10 mouse cellular contexts compared by ENCODE assay signal in genomic region chr8:3645804-3646203, GRCm38 (mm10). TPM values are rescaled to one million over a fixed set of nuclear protein-coding genes. Genes with fewer than 3 reads are reported as not detected.
DNase-seq lines count a peak whose midpoint lies in the region; ATAC-seq and TF ChIP-seq lines count a peak whose summit lies in the region.
"Had no signal": no experiment of that assay in that cellular context is flagged by ENCODE, and none has a peak within 500 bp of the region (broad histone marks: within the 10 kb centered on the region; RNA-seq: fewer than 3 reads in every experiment).

No protein-coding gene starts in this region.

- peak; percentile 26 for DNase-seq in layer of hippocampus, adult 11-12 months (ENCODE audit: low spot score)
- no peak for DNase-seq in layer of hippocampus, postnatal 14 days (ENCODE audit: low spot score in 2 of 2)
- peak; percentile 84 for DNase-seq in MEL (ENCODE audit: low read depth, low spot score)
- DNase-seq in embryo, embryonic 10.5 days (ENCODE audit: low spot score): peak; percentile 8
- DNase-seq in kidney, postnatal 4 days: peak; percentile 61 to 76
- peak; percentile 25 to 60 for DNase-seq in natural killer cell, adult 2 months (ENCODE audit: low spot score in 2 of 2)
- DNase-seq in forebrain, postnatal 0 days: no peak
- DNase-seq in midbrain, embryonic 14.5 days: no peak

- no peak overlapping the region for H3K4me2 ChIP-seq in forebrain, postnatal 0 days (ENCODE audit: low read depth)
- H3K4me2 ChIP-seq in midbrain, embryonic 14.5 days (ENCODE audit: low read length): no peak overlapping the region
- H3K4me2 ChIP-seq: embryonic facial prominence, embryonic 15.5 days; limb, embryonic 12.5 days had no signal

- TF ChIP-seq RAD21 in MEL (IDR thresholded peaks at IDR 0.05; ENCODE audit: low read depth, low read length): peak; percentile 42

- TF ChIP-seq EP300 in MEL (IDR thresholded peaks at IDR 0.05; ENCODE audit: low read depth in 1 of 2, low read length in 2 of 2): no peak

- ATAC-seq in forebrain, postnatal 0 days: no peak
- ATAC-seq in midbrain, embryonic 14.5 days (ENCODE audit: low FRiP score, low TSS enrichment): no peak

- no peaks in the 10 kb centered on the region for H3K27me3 ChIP-seq in MEL (ENCODE audit: control insufficient read depth in 1 of 2, insufficient read depth in 2 of 2, low read length in 2 of 2)
- no peaks in the 10 kb centered on the region for H3K27me3 ChIP-seq in forebrain, postnatal 0 days (ENCODE audit: insufficient read depth, low read length)
- H3K27me3 ChIP-seq in midbrain, embryonic 14.5 days (ENCODE audit: control insufficient read depth, insufficient read depth, low read length): no peaks in the 10 kb centered on the region
- H3K27me3 ChIP-seq: embryonic facial prominence, embryonic 15.5 days had no signal

- WGBS in forebrain, postnatal 0 days: 28% methylated on average over 5 of the region's 5 CpGs
- 24% methylated on average over 5 of the region's 5 CpGs for WGBS in midbrain, embryonic 14.5 days

- no peaks in the 10 kb centered on the region for H3K79me2 ChIP-seq in MEL (ENCODE audit: control insufficient read depth, insufficient read depth, low read length, poor library complexity)

- no peak for TF ChIP-seq POLR2A in MEL (IDR thresholded peaks at IDR 0.05; ENCODE audit: control insufficient read depth in 1 of 2, insufficient read depth in 1 of 2, low read depth in 1 of 2, low read length in 2 of 2, poor library complexity in 1 of 2)

- 0 out of 4 replicates have a peak, but pooled peaks cover 0 to 9% of the 10 kb centered on the region in 2 experiments for H3K4me1 ChIP-seq in MEL (ENCODE audit: control insufficient read depth in 1 of 2, insufficient read depth in 2 of 2, low read length in 2 of 2)
- no peaks in the 10 kb centered on the region for H3K4me1 ChIP-seq in forebrain, postnatal 0 days (ENCODE audit: insufficient read depth)
- no peaks in the 10 kb centered on the region for H3K4me1 ChIP-seq in midbrain, embryonic 14.5 days (ENCODE audit: control insufficient read depth, insufficient read depth, low read length)
- H3K4me1 ChIP-seq: embryonic facial prominence, embryonic 15.5 days; limb, embryonic 12.5 days had no signal

- no peaks in the 10 kb centered on the region for H3K36me3 ChIP-seq in MEL (ENCODE audit: control insufficient read depth in 1 of 2, insufficient read depth in 2 of 2, low read length in 2 of 2)
- H3K36me3 ChIP-seq in forebrain, postnatal 0 days (ENCODE audit: insufficient read depth): no peaks in the 10 kb centered on the region; the same call in 1 of the 2 replicates
- no peaks in the 10 kb centered on the region for H3K36me3 ChIP-seq in midbrain, embryonic 14.5 days (ENCODE audit: control insufficient read depth, insufficient read depth, low read length)
- H3K36me3 ChIP-seq: embryonic facial prominence, embryonic 15.5 days; limb, embryonic 12.5 days had no signal

- H3K4me3 ChIP-seq in MEL (ENCODE audit: control insufficient read depth in 1 of 2, insufficient read depth in 1 of 2, low read depth in 2 of 2, low read length in 2 of 2): no peak overlapping the region
- H3K4me3 ChIP-seq in forebrain, postnatal 0 days (ENCODE audit: low read depth, low read length): no peak overlapping the region
- no peak overlapping the region for H3K4me3 ChIP-seq in midbrain, embryonic 14.5 days (replicated peaks; ENCODE audit: low read depth, low read length)
- H3K4me3 ChIP-seq: embryonic facial prominence, embryonic 15.5 days; limb, embryonic 12.5 days had no signal

- no peak overlapping the region for H3K27ac ChIP-seq in MEL (ENCODE audit: control insufficient read depth, low read depth, low read length)
- H3K27ac ChIP-seq in forebrain, postnatal 0 days (ENCODE audit: low read depth, low read length): no peak overlapping the region
- no peak overlapping the region for H3K27ac ChIP-seq in midbrain, embryonic 14.5 days (replicated peaks; ENCODE audit: low read depth, low read length)
- H3K27ac ChIP-seq: embryonic facial prominence, embryonic 15.5 days; limb, embryonic 12.5 days had no signal

- H3K9ac ChIP-seq in MEL (ENCODE audit: control insufficient read depth, low read depth, low read length, poor library complexity, severe bottlenecking): no peak overlapping the region
- H3K9ac ChIP-seq in forebrain, postnatal 0 days: no peak overlapping the region
- no peak overlapping the region for H3K9ac ChIP-seq in midbrain, embryonic 14.5 days (replicated peaks; ENCODE audit: low read length)
- H3K9ac ChIP-seq: embryonic facial prominence, embryonic 15.5 days; limb, embryonic 12.5 days had no signal

- H3K9me3 ChIP-seq in MEL (replicated peaks; ENCODE audit: insufficient read depth, low read length): no peaks in the 10 kb centered on the region
- H3K9me3 ChIP-seq in forebrain, postnatal 0 days (ENCODE audit: low read length): no peaks in the 10 kb centered on the region
- H3K9me3 ChIP-seq in midbrain, embryonic 14.5 days (ENCODE audit: control insufficient read depth, low read length): no peaks in the 10 kb centered on the region
- H3K9me3 ChIP-seq: embryonic facial prominence, embryonic 15.5 days; limb, embryonic 12.5 days had no signal

- TF ChIP-seq CTCF in MEL (IDR thresholded peaks at IDR 0.05 in 2 of 3, conservative IDR thresholded peaks at IDR 0.05 in 1 of 3; ENCODE audit: control insufficient read depth in 1 of 3, insufficient read depth in 1 of 3, low read depth in 2 of 3, low read length in 3 of 3, poor library complexity in 1 of 3, severe bottlenecking in 1 of 3): peak; percentile 37 to 64 (median 58)
- no peak for TF ChIP-seq CTCF in forebrain, postnatal 0 days (IDR thresholded peaks at IDR 0.05; ENCODE audit: low read depth)

TF ChIP-seq in MEL, 35 proteins besides CTCF, POLR2A, EP300 and RAD21:
- TF ChIP-seq KAT2A (conservative IDR thresholded peaks at IDR 0.05; ENCODE audit: low read depth, low read length) (no peak), SMC3 (IDR thresholded peaks at IDR 0.05; ENCODE audit: low read depth, low read length) (peak; percentile 35)
TF ChIP-seq in MEL: peak in this region for 1.

RNA-seq across cellular contexts. Expression of gene Retn, which starts 9.8 kb away (rescaled TPM):
- under 1 TPM; 0.39 to 0.45 TPM for total RNA-seq in layer of hippocampus, postnatal 14 days (2021)
- 0.23 and 0.33 TPM in 2 replicates for total RNA-seq in MEL (2012; rRNA removed)
- polyA plus RNA-seq in MEL (2012; ENCODE audit: insufficient read depth in 1 of 2, insufficient read length in 2 of 2, low read depth in 1 of 2, low replicate concordance in 2 of 2, missing spikeins in 1 of 2): 1 to 10 TPM in 1 of 2 experiments, not detected in 1; 1.1 TPM
- 0.38 and 1.7 TPM in 2 replicates for total RNA-seq in forebrain, postnatal 0 days (2014; rRNA removed)
- 0.42 and 0.44 TPM in 2 replicates for polyA plus RNA-seq in forebrain, postnatal 0 days (2015; fragmentation: Nextera tagmentation; extraction: Ambion mirVana)
- polyA plus RNA-seq in midbrain, embryonic 14.5 days (2014; fragmentation: Nextera tagmentation; extraction: Ambion mirVana): 0.70 TPM in 1 of 2 replicates, not detected in the other
- polyA plus RNA-seq: embryonic facial prominence, embryonic 15.5 days; limb, embryonic 12.5 days had no signal

RNA-seq across cellular contexts. Expression of gene Stxbp2, which starts 15.0 kb away (rescaled TPM):
- 10 to 100 TPM; 34.0 to 51.8 TPM for total RNA-seq in layer of hippocampus, postnatal 14 days (2021)
- total RNA-seq in MEL (2012; rRNA removed): 81.1 and 82.1 TPM in 2 replicates
- 100 to 1,000 TPM; 117 to 186 TPM for polyA plus RNA-seq in MEL (2012; ENCODE audit: insufficient read depth in 1 of 2, insufficient read length in 2 of 2, low read depth in 1 of 2, low replicate concordance in 2 of 2, missing spikeins in 1 of 2)
- 33.9 and 43.8 TPM in 2 replicates for total RNA-seq in forebrain, postnatal 0 days (2014; rRNA removed)
- polyA plus RNA-seq in forebrain, postnatal 0 days (2015; fragmentation: Nextera tagmentation; extraction: Ambion mirVana): 35.5 and 44.7 TPM in 2 replicates
- polyA plus RNA-seq in midbrain, embryonic 14.5 days (2014; fragmentation: Nextera tagmentation; extraction: Ambion mirVana): 21.3 and 26.6 TPM in 2 replicates

RNA-seq across cellular contexts. Expression of gene Mcemp1, which starts 19.8 kb away (rescaled TPM):
- total RNA-seq in layer of hippocampus, postnatal 14 days (2021): under 1 TPM in 1 of 2 experiments, not detected in 1; 0.33 TPM
- not detected in 2 replicates for total RNA-seq in MEL (2012; rRNA removed)
- not detected for polyA plus RNA-seq in MEL (2012; ENCODE audit: insufficient read depth in 1 of 2, insufficient read length in 2 of 2, low read depth in 1 of 2, low replicate concordance in 2 of 2, missing spikeins in 1 of 2)
- 0.19 TPM in 1 of 2 replicates, not detected in the other for total RNA-seq in forebrain, postnatal 0 days (2014; rRNA removed)
- polyA plus RNA-seq in forebrain, postnatal 0 days (2015; fragmentation: Nextera tagmentation; extraction: Ambion mirVana): 0.30 and 0.40 TPM in 2 replicates
- polyA plus RNA-seq in midbrain, embryonic 14.5 days (2014; fragmentation: Nextera tagmentation; extraction: Ambion mirVana): 0.14 TPM in 1 of 2 replicates, not detected in the other
- polyA plus RNA-seq: limb, embryonic 12.5 days had no signal

RNA-seq across cellular contexts. Expression of gene Pcp2, which starts 20.5 kb away (rescaled TPM):
- total RNA-seq in layer of hippocampus, postnatal 14 days (2021): 1 to 10 TPM in 1 of 2 experiments, not detected in 1; 2.1 TPM
- 0.29 and 0.54 TPM in 2 replicates for total RNA-seq in MEL (2012; rRNA removed)
- under 1 TPM in 1 of 2 experiments, not detected in 1; 0.35 TPM for polyA plus RNA-seq in MEL (2012; ENCODE audit: insufficient read depth in 1 of 2, insufficient read length in 2 of 2, low read depth in 1 of 2, low replicate concordance in 2 of 2, missing spikeins in 1 of 2)
- total RNA-seq in forebrain, postnatal 0 days (2014; rRNA removed): not detected in 2 replicates
- polyA plus RNA-seq in forebrain, postnatal 0 days (2015; fragmentation: Nextera tagmentation; extraction: Ambion mirVana): not detected in 2 replicates
- 6.5 and 12.4 TPM in 2 replicates for polyA plus RNA-seq in midbrain, embryonic 14.5 days (2014; fragmentation: Nextera tagmentation; extraction: Ambion mirVana)

RNA-seq across cellular contexts. Expression of gene Pet100, which starts 24.5 kb away (rescaled TPM):
- total RNA-seq in layer of hippocampus, postnatal 14 days (2021): 10 to 100 TPM; 80.0 to 95.8 TPM
- total RNA-seq in MEL (2012; rRNA removed): 52.8 and 58.7 TPM in 2 replicates
- 10 to 100 TPM in 1 of 2 experiments, not detected in 1; 64.2 TPM for polyA plus RNA-seq in MEL (2012; ENCODE audit: insufficient read depth in 1 of 2, insufficient read length in 2 of 2, low read depth in 1 of 2, low replicate concordance in 2 of 2, missing spikeins in 1 of 2)
- 17.7 and 22.9 TPM in 2 replicates for total RNA-seq in forebrain, postnatal 0 days (2014; rRNA removed)
- polyA plus RNA-seq in forebrain, postnatal 0 days (2015; fragmentation: Nextera tagmentation; extraction: Ambion mirVana): 82.4 and 121 TPM in 2 replicates
- 95.5 and 103 TPM in 2 replicates for polyA plus RNA-seq in midbrain, embryonic 14.5 days (2014; fragmentation: Nextera tagmentation; extraction: Ambion mirVana)

Comparison
In these comparisons a context has a peak if more than half of its experiments do, and no peak if none do; other contexts are left out.
1. DNase-seq: peak in layer of hippocampus, adult 11-12 months (single experiment), MEL (single experiment), embryo, embryonic 10.5 days (single experiment), kidney, postnatal 4 days (2 of 2) and natural killer cell, adult 2 months (2 of 2); none in layer of hippocampus, postnatal 14 days (0 of 2), forebrain, postnatal 0 days (single experiment) and midbrain, embryonic 14.5 days (single experiment).